Mouse (Mus musculus): ENCODE measurements at regions not wholly inside any gene's neighbourhood (a gene's known extent, or its start where the extent isn't known, plus 50 kb on each side); places are given as distances from the start of the nearest gene placed in this dataset.

DNA sequence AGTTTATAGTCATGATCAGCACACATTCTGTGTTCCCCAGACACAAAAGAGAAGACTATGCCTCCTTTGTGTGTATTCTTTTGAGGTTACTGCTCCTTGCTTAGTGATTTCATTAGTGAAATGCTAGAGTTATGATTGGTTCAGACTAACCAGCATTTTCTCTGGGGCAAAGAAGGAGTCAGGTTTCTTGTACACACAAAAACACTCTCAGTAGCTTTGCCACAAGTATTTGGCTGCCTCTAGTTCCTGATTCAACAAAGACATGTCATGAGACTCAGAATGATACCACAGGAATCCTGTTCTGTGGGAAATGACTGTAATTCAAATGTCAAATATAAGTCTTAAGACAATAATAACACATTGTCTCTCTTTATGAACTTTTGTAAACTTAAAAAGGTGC lies 86.9 kb downstream of the Alx1 start:
- in situ Hi-C loops (cut with MboI, MseI), result no loop called here

DNA sequence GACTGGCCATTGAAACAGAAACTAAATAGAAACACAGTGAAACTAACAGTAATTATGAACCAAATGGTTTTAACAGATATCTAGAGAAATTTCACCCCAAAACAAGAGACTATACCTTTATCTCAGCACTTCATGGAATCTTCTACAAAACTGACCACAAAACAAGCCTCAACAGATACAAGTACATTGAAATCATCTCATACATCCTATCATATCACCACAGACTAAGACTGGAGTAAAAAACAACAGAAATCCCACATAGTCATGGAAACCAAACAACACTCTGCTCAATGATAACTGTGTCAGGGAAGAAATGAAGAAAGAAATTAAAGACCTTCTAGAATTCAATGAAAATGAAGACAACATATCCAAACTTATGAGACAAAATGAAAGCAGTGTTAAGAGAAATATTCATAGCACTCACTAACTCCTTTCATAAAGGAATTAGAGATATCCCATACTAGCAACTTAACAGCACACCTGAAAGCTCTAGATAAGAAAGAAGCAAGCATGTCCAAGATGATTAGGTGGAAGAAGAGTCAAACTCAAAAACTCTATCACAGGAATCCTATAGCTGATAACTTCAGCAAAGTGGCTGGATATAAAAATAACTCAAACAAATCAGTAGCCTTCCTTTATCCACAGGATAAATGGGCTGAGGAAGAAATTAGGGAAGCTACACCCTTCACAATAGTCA lies 89.0 kb downstream of the Alx1 start:
- in situ Hi-C loops (cut with MboI, MseI), result no loop called here

DNA sequence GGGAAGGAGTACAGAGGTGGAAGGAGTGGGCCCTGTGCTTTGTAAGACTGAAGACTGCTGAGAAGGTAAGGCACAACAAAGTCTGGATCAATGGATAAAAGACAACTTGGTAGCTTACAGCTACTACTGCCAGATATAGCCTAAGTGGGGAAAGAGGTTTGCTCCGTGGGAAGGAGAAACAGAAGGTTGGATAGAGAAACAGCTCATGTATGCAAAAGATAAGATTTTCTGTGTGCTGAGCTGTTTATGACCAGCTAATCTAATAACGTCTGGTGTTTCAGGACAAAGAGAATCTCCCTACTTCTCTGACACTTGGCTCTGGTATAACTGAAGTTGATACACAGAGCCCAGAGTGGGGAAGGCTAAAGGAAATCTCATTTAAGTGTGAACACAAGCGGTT lies 98.6 kb downstream of the Alx1 start:
- in situ Hi-C loops (cut with MboI, MseI), result no loop called here

DNA sequence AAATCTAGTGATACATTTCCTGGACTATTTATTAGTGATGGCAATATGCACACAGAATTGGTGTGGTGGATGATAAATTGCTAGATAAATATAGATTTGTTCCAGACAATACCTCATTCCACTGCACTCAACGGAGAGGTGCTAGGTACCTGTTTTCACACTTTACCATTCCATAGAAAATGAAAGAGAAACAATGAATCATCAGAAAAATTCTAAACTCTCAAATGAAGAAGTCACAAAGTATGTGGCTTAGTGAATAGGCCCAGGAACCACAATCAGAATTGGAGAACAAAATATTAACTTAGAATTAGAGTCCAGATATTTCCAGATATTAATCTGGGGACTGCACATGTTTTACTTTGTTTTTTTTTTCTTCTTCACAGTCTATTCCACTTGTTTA lies 101.4 kb downstream of the Alx1 start:
- in situ Hi-C loops (cut with MboI, MseI), result no loop called here

DNA sequence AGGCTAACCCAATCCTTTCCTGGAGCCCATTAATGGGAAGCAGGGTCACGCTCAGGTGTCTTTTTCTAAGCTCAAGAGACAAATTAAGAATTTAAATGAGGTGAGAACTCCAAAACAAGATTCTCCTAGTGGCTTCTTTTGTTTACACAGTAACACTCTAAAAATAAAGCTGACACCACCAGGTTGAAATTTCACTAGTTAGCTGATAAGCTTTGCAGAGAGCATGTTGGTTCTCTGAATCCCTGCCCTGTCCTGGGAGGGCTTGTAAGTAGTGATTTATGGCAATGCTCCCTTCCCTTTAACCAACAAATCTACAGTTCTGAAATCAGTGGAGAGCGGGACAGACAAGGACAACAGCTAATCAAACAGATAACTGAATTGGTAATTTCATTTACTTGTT lies 132.6 kb downstream of the Alx1 start:
- in situ Hi-C loops (cut with MboI, MseI), result no loop called here

DNA sequence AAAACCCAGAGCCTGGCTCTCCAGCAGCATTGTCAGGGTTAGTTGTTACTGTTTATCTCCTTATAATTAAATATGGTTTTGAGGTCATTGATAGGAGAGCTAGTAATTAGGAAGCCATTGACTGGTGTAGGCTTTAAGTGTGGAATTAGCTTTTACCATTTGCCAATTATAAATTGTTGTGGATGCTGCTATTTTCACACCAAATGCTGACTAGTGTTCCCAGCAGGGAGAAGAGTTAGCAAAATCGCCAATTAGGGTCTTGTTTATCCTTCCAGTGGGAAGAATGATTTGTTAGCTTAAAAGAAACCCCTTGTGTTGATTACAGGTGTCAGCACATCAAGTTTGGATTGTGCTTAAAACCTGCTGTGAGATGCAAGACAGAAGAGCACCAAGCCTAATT lies 134.1 kb downstream of the Alx1 start:
- in situ Hi-C loops (cut with MboI, MseI), result no loop called here

DNA sequence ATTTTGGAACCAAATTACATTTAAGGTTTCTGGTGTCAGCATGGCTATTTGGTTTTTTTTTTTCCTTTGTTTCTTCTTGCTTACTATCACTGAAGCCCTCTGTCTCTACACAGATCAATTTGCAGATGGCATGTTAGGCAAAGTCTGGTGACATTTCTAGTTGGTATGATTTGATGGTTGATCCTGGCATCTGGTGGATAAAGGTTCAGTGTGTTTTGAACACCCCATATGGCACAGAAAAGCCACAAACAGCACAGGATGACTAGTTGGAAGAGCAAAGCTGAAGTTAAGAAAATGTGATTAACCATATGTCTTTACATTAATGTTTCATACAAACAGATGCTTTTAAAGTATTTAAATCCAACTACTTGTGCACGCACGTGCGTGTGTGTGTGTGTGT lies 137.6 kb downstream of the Alx1 start:
- in situ Hi-C loops (cut with MboI, MseI), result no loop called here

DNA sequence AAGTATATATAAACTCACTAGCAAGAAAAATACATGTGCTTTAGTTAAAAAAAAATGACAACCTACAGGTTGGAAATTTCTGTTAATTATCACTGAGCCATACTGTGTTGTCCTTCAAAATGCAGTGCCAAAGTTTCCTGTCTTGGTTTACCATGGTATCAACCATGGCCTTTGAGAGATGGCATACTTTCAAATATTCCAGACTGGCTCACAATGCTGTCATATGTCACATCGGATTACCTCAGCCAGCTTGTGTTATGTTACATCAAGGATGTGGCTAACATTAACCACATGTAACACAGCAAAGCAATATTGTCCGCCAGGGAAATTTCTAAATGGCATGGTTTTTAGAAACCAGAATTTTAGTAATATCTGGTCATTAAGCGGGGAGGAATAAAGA lies 140.3 kb downstream of the Alx1 start:
- in situ Hi-C loops (cut with MboI, MseI), result no loop called here

DNA sequence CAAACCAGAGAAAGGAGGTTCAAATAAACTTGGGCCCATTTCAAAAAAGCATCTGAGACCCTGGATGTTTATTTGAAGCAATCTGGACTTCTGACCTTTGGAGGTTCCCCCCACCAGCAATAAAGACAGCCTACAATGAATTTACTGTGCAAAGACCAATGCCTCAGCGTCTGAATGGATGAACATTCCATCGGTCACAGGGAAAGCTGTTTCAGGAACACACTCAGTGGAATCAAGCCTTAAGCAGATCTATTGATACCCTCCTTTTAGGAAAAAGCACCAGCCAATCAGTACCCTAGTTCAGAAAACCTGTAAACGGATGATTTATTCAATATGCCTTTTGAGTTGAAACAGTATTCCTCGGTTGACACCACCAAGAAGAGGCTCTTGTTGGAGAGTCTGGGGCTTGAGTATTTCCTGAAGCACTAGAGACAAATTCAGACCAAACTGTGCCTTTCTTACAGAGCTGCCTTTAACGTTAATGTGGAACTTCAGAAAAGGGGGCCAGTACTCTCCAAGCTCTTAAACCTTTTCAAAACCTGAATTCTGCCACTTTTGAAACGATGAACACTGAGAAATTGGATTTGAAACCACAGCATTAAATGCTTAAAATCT lies 148.1 kb downstream of the Alx1 start:
- in situ Hi-C loops (cut with MboI, MseI), result no loop called here

DNA sequence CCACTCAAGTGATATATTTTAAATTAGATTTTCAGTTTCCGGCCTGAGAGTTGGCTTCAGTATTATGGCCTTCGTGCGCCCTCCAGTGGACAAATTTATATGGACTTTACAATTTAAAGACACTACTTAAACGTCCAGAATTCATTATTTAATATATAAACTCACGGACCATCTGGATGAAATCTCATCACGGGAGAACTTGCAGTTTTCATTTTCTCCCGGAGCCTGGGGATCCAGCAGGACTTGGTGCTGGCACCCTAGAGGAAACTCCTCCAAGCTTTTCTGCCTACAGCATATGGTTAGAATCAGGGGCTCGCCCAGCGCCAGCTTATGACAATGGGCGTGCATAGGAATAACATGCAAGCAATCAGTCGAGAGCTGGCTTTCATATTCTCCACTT lies 152.0 kb downstream of the Alx1 start:
- in situ Hi-C loops (cut with MboI, MseI), result no loop called here

DNA sequence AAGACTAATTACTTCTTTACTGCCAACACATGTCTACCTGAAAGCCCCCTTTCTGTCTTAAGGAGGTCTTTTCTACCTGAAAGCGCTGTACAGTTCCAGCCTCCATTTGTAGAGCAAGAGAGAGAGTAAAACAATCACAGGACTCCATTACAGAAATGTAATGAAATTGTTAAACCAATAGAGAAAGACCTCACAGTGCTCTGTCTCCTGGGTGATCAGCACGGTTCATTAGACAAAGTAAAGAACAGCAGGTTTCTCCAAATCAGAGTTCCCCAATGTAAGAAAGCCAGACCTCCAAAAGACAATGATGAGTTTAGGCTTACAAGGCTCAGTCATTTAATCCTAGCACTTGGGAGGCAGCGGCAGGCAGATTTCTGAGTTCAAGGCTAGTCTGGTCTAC lies 153.1 kb downstream of the Alx1 start:
- in situ Hi-C loops (cut with MboI, MseI), result no loop called here

DNA sequence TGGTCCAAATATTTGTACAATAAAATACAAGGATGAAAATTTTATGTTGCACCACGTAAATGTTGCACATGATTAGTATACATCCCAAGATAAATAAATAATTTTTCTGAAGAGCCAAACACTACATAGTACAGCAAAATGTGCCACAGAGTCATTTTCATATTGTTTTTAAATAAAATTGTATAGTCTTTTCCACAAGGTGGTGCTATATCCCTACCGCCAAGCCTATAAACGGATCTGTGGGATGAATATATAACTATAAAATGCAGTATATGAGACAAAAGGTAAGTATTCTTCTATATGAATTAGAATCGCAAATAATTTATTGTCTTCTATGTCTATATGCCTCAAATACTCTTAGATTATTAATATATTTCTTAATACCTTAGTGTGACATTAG lies 163.1 kb downstream of the Alx1 start:
- in situ Hi-C loops (cut with MboI, MseI), result no loop called here

DNA sequence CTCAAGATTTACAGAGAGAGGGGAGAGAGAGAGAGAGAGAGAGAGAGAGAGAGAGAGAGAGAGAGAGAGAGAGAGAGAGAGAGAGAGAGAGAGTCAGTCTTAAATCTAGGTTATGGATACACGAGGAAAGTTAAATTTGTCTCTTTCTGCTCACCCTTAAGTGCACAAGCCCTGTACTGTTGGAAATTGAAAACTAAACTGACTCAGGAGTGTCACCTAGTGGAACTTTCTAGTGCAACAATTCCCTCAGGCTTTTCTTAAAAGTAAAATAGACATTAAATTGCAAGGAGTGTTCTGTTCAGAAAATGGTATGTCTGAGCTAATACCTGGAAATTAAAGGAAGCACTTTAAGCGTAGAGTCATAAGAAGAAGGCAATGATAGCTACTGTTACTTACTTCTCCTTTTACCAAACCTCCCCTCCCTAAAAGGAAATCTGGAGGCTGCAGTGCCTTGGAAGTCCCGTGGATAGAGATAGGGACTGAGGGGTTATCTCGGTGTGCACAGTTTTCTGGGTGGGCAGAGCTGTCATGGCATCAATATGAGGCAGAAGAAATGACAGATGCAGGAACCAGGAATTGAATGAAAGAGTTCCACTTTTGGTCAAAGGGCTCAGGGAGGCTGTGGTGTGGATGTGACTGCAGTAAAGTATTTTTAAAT lies 193.3 kb downstream of the Alx1 start:
- in situ Hi-C loops (cut with MboI, MseI), result loop anchor here (25.0 kb wide), 1 partner anchor 349 kb away; the partner anchor contains the start of gene Nts

DNA sequence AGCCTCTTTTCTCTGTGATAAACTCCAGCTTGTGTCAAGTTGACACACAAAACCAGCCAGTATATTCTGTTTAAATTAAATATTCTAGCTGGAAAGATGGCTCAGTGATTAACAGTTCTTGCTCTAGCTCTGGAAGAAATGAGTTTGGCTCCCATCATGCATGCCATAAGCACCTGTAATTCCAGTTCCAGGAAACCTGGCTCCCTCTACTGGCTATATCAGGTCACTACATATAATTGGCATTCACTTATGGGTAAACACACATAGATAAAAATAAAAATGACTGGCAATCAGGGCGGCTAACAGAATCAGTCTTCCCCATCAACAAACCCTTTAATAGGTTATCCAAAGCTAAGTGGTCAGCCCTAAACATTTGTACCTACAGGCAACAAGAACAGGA lies 194.2 kb downstream of the Alx1 start:
- in situ Hi-C loops (cut with MboI, MseI), result loop anchor here (25.0 kb wide), 1 partner anchor 349 kb away; the partner anchor contains the start of gene Nts

DNA sequence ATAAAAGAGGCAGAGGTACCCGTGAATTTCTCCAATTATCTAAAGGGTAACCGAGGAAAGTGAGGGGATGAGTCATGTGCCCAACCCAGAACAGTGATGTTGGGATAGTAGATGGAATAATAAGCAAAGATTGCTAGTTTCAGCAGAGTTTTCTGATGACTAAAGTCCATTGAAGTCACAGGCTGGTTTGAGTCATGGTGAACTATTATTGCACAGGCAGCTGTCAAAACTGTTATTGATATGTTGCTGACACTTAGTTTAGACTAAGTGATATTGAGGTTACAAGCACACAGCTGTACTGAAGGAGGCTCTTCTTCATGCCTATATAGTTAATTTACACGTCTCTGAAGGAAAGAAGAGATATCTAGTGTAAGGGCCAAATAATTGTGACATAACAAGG lies 200.4 kb downstream of the Alx1 start:
- in situ Hi-C loops (cut with MboI, MseI), result loop anchor here (25.0 kb wide), 1 partner anchor 342 kb away; the partner anchor contains the start of gene Nts

DNA sequence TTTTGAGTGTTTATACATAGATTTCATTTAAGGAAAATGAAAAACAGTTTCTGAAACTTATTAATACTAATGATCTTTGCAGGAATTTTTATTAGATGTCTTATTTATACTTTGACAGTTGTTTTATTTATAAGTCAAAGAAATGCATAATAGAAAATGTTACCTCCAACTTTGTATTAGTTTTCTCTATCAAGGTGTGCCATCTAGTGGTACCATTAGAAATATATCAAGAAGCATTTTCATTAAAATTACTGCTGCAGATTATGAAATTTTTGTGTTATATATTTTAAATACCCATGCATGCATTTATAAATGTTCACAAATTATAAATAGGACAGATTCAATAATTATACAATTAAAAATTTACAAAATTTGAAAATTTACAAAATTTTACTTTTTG lies 206.6 kb downstream of the Alx1 start:
- in situ Hi-C loops (cut with MboI, MseI), result no loop called here

DNA sequence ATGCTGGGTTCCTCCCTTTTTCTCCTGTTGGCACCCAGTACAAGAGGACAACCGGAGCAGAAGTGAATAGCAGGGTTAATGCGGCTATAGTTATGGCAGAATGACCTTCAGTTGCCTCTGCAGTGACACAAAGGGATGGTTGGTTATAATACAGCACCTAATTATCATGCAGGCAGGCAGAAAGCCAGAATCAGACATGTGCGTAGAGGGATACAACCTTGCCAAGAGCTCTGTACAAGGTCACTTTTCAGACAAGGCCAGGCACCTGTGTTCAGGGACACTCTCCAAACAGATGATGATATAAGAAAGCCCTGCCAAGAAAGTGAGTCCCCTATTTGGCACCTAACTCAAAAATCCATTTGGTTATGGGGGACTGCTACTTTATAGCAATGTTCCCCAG lies 228.6 kb downstream of the Alx1 start:
- in situ Hi-C loops (cut with MboI, MseI), result no loop called here

DNA sequence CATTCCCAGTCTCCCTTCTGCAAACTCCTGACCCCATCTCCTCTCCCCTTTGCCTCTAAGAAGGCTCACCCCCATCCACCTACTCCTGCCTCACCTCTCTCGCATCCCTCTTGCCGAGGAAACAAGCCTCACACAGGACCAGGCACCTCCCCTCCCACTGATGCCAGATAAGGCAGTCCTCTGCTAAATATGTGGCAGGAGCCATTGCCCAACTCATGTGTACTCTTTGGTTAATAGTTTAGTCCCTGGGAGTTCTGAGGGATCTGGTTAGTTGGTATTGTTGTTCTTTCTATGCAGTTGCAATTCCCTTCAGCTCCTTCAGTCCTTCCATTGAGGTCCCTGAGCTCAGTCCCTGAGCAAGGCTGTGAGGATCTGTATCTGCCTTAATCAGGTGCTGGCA lies 250.8 kb downstream of the Alx1 start:
- in situ Hi-C loops (cut with MboI, MseI), result no loop called here

DNA sequence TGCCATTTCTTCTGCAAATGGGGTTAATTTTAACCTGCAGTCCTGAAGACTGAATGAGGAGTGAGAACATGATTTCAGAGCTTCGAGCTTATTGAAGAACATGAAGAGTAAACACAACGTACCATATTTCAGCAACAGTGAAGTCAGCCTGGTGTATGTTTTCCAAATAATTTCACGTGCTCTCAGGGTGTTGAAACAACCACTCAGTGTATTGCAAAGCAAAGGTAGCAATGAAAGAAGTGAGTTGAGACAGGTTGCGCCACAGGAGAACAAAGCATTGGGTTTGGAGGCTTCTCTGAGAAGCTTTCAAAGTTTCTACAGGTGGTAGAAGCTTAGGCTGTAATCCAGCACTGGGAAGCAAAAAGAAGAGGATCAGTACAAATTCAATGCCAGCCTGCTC lies 251.7 kb downstream of the Rassf9 start:
- in situ Hi-C loops (cut with MboI, MseI), result loop anchor here (25.0 kb wide), 1 partner anchor 1651 kb away; no protein-coding TSS in a partner anchor

DNA sequence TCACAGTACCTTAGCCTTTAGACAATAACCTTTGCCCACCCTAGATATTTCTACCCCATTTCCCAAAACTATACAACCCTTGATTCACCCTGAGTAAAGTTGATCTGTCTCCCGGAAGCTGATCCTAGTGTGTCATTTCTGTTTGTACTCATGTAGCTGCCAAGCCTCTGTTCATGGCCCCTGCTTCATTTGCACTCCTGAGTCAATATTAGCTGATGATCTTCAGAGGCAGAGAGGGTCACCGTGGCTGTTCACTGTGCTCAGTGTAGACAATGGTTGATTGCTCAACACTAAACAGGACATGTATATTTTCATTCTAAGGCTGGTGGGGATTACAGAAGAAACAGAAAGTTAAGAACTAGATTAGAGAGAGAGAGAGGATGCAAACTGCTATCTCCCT lies 250.4 kb downstream of the Rassf9 start:
- in situ Hi-C loops (cut with MboI, MseI), result loop anchor here (25.0 kb wide), 1 partner anchor 1650 kb away; no protein-coding TSS in a partner anchor

DNA sequence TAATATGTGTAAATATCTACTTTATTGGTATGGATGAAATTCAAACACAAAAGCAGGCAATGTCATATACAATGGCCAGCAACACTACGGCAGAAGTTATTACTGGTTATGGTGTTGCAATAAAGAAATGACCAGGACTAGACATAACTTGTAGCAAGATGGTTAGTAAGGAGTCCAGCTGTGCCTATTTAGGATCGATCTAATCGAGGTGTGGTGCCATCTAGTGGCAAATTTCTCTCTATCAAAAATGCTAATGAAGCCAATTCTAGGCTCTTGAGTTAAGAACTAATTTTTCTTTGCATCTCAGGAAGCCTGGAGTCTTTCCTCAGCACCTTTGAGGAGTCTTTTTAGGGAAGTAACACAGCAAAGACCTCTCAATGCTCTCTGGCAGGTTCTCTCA lies 223.2 kb downstream of the Rassf9 start:
- in situ Hi-C loops (cut with MboI, MseI), result no loop called here

DNA sequence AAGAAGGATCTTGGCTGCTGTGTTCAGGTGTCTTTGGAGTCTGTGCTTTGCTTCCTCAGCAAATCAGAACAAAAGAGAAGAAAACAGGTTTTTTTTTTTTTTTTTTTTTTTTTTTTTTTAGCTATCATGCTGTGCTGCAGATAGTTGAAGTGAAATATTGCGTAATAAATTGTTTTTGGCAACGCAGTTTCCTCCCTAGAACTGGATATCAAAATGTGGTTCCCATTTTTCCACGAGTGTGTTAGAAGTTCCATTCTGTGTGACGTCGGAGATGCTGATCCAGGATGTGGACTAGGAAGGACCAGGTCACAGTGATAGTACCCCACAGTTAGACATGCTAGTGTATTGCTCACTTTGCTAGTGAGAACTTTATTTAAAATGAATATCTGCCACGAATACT lies 220.4 kb downstream of the Rassf9 start:
- in situ Hi-C loops (cut with MboI, MseI), result no loop called here

DNA sequence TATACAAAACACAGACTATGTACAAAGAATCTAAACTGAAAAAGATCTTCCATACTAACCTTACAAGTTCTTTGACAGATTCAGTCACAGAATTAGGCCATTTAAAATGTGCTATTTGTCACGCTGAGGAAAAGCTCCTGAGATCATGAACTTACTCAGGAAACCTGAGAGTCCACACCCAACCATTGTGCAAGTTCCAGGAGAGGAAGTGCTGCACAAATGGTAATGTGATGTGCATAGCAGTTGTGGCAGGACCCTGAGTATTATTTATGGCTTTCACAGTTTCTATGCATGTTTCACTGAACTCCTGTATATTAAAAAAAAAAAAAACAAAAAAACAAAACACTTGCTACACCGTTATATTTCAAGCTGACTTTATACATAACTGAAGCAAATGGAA lies 200.2 kb downstream of the Rassf9 start:
- in situ Hi-C loops (cut with MboI, MseI), result no loop called here

Data from T-helper 2 cell (primary cell).